Mouse (Mus musculus) CH12.LX (cell line): Measurements from ENCODE around the gene Esyt2.

ENCODE experiments used
- CTCF ChIP-seq, 2 experiments: IDR thresholded peaks in 1 of 2; conservative IDR thresholded peaks in 1 of 2; 2 replicates each; pipeline ENCODE4 v1.5.1; 2011 to 2012; ENCODE audit warnings: low read depth in 2 of 2, low read length in 2 of 2, improper control_type of control experiment in 1 of 2, inconsistent platforms in 1 of 2, mild to moderate bottlenecking in 1 of 2, moderate library complexity in 1 of 2
- E2F4 ChIP-seq: IDR thresholded peaks from 2 replicates; pipeline ENCODE4 v1.6.1; 2011; ENCODE audit warnings: low read depth, low read length, improper control_type of control experiment; ENCODE audit not compliant: insufficient replicate concordance
- HCFC1 ChIP-seq: IDR thresholded peaks from 2 replicates; pipeline ENCODE4 v1.6.1; 2012; ENCODE audit warnings: low read depth, mild to moderate bottlenecking, inconsistent platforms, low read length, improper control_type of control experiment
- MAX ChIP-seq: IDR thresholded peaks from 2 replicates; pipeline ENCODE4 v1.6.1; 2011; ENCODE audit warnings: low read length, improper control_type of control experiment
- MYC ChIP-seq: IDR thresholded peaks from 2 replicates; pipeline ENCODE4 v1.6.1; 2011; ENCODE audit warnings: low read depth, mild to moderate bottlenecking, improper control_type of control experiment, low read length
- NELFE ChIP-seq: IDR thresholded peaks from 2 replicates; pipeline ENCODE4 v1.6.1; 2011; ENCODE audit warnings: low read depth, low read length, improper control_type of control experiment
- POLR2A ChIP-seq: IDR thresholded peaks from 2 replicates; pipeline ENCODE4 v1.6.1; 2011; ENCODE audit warnings: low read depth, mild to moderate bottlenecking, improper control_type of control experiment, low read length
- POLR2AphosphoS2 ChIP-seq: IDR thresholded peaks from 2 replicates; pipeline ENCODE4 v1.6.1; 2011; ENCODE audit warnings: low read depth, low read length, improper control_type of control experiment
- TBP ChIP-seq: conservative IDR thresholded peaks from 2 replicates; pipeline ENCODE4 v1.6.1; 2011; ENCODE audit warnings: low read depth, low read length, improper control_type of control experiment

DNA sequence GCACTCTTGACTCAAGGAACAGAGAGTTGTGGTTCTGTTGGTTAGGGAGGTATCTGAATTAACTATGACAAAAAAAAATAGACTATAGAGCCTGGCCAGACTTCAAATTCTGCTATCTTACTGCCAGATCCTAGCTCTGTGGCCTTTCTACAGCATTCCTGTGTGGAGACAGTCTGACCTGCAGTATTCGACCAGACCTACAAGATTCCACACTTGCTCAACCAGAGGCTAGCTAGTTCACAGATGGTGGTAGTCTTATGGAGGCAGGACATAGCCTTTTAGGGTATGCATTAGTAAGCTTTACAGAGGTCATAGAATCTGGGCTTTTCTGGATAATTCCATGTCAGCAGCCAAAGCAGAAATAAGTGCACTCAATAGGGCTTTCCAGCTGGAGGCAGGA lies 10.5 kb upstream of the Esyt2 start:
- TF ChIP-seq E2F4 (no peak), MAX (no peak), CTCF (conservative IDR thresholded peaks at IDR 0.05 in 1 of 2, IDR thresholded peaks at IDR 0.05 in 1 of 2; ENCODE audit: low read depth in 2 of 2, low read length in 2 of 2) (no peak), HCFC1 (no peak), POLR2A (no peak), NELFE (no peak), TBP (no peak), POLR2AphosphoS2 (no peak), MYC (no peak)
